Mouse (Mus musculus) inflammation-experienced regulatory T-cells, adult 16 weeks (primary cell): Measurements from ENCODE around the gene Igsf9b. TPM values are rescaled to one million over a fixed set of nuclear protein-coding genes. Genes with fewer than 3 reads are reported as not detected.

Source experiments
- polyA plus RNA-seq: library from polyadenylated mRNA; unstranded; fragments of 100-300 nt; shearing (Covaris generic); gene quantifications from one replicate; pipeline ENCODE4 v1.2.1, GENCODE M21; 2017

Igsf9b gene
- polyA plus RNA-seq, result 3.3 TPM

DNA sequence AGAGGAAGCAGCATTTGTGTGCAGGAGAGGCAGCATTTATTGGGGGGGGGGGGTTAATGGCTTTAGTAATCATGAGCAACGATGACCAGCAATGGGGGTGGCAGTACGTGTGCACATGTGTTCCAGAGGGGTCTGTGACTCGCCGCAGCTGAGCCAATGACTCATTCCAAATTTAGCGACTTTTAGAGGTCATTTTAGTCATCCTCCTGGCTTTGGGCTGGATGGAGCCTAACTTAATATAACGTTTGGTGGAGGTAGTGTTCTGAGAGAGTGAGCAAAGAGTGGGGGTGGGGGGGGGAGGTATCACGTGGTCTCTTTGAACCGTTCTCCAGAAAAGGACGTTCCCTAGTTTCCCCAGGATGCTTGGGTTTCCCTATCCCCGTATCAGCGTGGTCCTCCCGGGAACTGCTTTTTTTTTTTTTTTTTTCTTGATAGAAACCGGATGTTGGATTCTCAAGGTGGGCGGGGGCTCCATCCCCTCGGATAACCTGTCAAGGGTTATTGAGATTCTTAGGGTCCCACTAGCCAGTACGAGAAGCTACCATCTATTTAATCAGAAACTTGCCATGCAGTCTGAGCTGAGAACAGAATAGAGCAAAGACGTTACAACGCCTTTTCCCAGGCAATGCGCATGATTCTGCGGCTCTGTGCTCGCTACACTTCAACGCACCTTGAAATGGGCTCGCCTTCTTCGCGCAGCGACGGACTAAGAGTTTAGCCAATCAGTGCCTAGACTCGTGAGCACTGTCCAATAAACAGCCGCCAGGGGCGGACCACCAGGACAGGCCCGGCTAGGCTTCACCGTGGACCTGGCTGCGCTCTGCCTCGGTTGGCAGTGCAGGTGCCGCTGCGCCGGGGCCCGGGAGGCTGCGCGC is at the start of gene Igsf9b:
Gene Igsf9b, plus strand, starts transcription at position 794 of the 875 bp plus-strand sequence.

DNA sequence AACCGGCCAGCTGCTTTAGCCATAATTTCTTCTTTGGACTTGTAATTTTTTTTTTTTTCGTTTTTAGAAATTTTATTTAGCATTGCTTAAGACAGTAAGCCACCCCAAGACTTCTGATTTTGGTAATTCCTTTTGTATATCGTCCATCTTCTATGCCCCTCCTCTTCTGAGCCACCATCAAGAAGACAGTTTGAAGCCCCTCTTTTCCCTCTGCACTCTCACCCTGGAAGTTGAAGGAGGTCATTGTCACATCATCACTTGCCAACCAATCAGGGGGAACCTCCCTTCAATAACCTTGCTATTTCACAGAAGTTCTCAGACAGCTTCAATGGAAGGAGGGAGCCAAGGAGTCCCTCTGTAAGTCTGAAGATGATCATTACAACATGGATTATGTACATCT is 97.5 kb downstream of the Igsf9b start, which contains the start of gene Spata19:
Gene Spata19, plus strand, starts transcription at position 301 of the 400 bp plus-strand sequence.

Other genes with a start within 250 kb of the Igsf9b start
- 0.46 TPM for gene Jam3, start 143.8 kb upstream of the Igsf9b start, polyA plus RNA-seq
- not detected for gene Spata19, start 97.6 kb downstream of the Igsf9b start, polyA plus RNA-seq